ENCODE assay signal across 16 mouse cellular contexts in the genomic region with DNA sequence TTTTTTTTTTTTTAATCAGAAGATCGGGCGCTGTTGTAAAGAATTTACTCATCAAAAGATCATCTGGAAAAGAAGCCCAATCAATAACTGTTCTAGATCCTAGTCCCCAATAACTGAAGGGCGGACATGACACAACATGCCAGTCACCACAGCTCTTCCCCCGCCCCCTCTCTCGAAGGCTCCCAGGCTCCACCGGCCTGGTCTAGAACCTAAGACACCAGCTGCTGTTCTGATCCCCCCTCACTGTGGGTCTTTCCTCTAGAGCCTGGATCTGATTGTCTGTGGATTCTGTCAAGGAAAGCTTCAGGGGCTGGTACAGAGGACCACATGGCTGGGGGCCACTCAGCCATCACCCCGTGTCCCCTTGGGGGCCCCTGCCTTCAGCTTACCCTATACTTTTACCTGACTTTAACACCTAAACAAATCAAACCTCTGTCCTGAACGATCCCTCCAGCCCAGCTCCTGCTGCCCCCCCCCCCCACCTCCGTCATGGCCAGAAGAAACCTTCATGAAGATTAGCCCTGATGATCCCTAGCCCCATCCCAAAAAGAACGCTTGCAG. TPM values are rescaled to one million over a fixed set of nuclear protein-coding genes. Genes with fewer than 3 reads are reported as not detected.
DNase-seq lines count a peak whose midpoint lies in the region; ATAC-seq and TF ChIP-seq lines count a peak whose summit lies in the region.
"Had no signal": no experiment of that assay in that cellular context is flagged by ENCODE, and none has a peak within 500 bp of the region (broad histone marks: within the 10 kb centered on the region; RNA-seq: fewer than 3 reads in every experiment).

No protein-coding gene starts in this region.

- 0 out of 2 replicates have a peak, but pooled peaks cover 6% of the 10 kb centered on the region for H3K4me1 ChIP-seq in forebrain, embryonic 13.5 days
- peaks cover 3% of the 10 kb centered on the region; the same call in 1 of the 2 replicates for H3K4me1 ChIP-seq in forebrain, embryonic 12.5 days
- peaks cover 19% of the 10 kb centered on the region for H3K4me1 ChIP-seq in liver, postnatal 0 days (ENCODE audit: insufficient read depth)
- H3K4me1 ChIP-seq in G1E (ENCODE audit: insufficient read depth, low read depth, low read length), result peaks cover 39% of the 10 kb centered on the region
- H3K4me1 ChIP-seq in liver, embryonic 11.5 days (replicated peaks; ENCODE audit: control insufficient read depth, insufficient read depth, low read length), result peaks cover 30% of the 10 kb centered on the region
- H3K4me1 ChIP-seq in intestine, postnatal 0 days (replicated peaks; ENCODE audit: control insufficient read depth, insufficient read depth, low read length), result no peaks in the 10 kb centered on the region

- no peak overlapping the region for H3K27ac ChIP-seq in forebrain, embryonic 13.5 days
- H3K27ac ChIP-seq in forebrain, embryonic 12.5 days, result no peak overlapping the region
- no peak overlapping the region for H3K27ac ChIP-seq in liver, postnatal 0 days (ENCODE audit: low read depth)
- H3K27ac ChIP-seq in liver, embryonic 11.5 days (ENCODE audit: low read depth, low read length), result peak overlapping the region; percentile 86
- H3K27ac ChIP-seq in intestine, postnatal 0 days (ENCODE audit: low read depth, low read length), result no peak overlapping the region

- WGBS in forebrain, embryonic 13.5 days, result 87% methylated on average over 10 of the region's 10 CpGs
- WGBS in forebrain, embryonic 12.5 days, result 83% methylated on average over 10 of the region's 10 CpGs
- 62% methylated on average over 10 of the region's 10 CpGs for WGBS in liver, postnatal 0 days (ENCODE audit: insufficient replicate concordance)
- 66% methylated on average over 10 of the region's 10 CpGs for WGBS in liver, embryonic 11.5 days
- WGBS in intestine, postnatal 0 days, result 82% methylated on average over 10 of the region's 10 CpGs

- DNase-seq in liver, result peak; percentile 57
- no peak for DNase-seq in liver, postnatal 0 days
- DNase-seq in G1E (ENCODE audit: low spot score), result peak; percentile 71
- DNase-seq in liver, embryonic 11.5 days (ENCODE audit: low spot score), result no peak
- DNase-seq: adrenal gland, postnatal 14 days; B cell, adult 2 months; heart, postnatal 4 days; kidney, postnatal 25 days; lung, postnatal 14 days had no signal

- TF ChIP-seq CTCF in liver, postnatal 0 days (IDR thresholded peaks at IDR 0.05; ENCODE audit: low read depth), result no peak
- TF ChIP-seq CTCF in G1E (IDR thresholded peaks at IDR 0.05; ENCODE audit: low read depth, low read length), result no peak
- no peak for TF ChIP-seq CTCF in intestine, postnatal 0 days (IDR thresholded peaks at IDR 0.05; ENCODE audit: low read depth)

- H3K4me2 ChIP-seq in forebrain, embryonic 13.5 days, result no peak overlapping the region
- H3K4me2 ChIP-seq in forebrain, embryonic 12.5 days, result no peak overlapping the region
- no peak overlapping the region for H3K4me2 ChIP-seq in liver, postnatal 0 days (ENCODE audit: low read depth, low read length)
- H3K4me2 ChIP-seq in liver, embryonic 11.5 days, result peak overlapping the region; percentile 49
- no peak overlapping the region for H3K4me2 ChIP-seq in intestine, postnatal 0 days (replicated peaks; ENCODE audit: low read depth)

- 0 out of 2 replicates have a peak, but pooled peaks have one; percentile 7 for ATAC-seq in forebrain, embryonic 13.5 days
- ATAC-seq in forebrain, embryonic 12.5 days (ENCODE audit: low FRiP score), result no peak
- no peak for ATAC-seq in liver, postnatal 0 days
- ATAC-seq in G1E (ENCODE audit: extremely low read depth, insufficient number of reproducible peaks, low FRiP score, poor library complexity, severe bottlenecking), result peak; percentile 50
- peak; percentile 58 for ATAC-seq in liver, embryonic 11.5 days (replicated peaks; ENCODE audit: low FRiP score)
- ATAC-seq in activated CD4-positive, CD25-positive, alpha-beta regulatory T cell, adult 4 months, result no peak
- no peak for ATAC-seq in intestine, postnatal 0 days

- 0 out of 2 replicates have a peak, but pooled peaks cover 3% of the 10 kb centered on the region for H3K9me3 ChIP-seq in forebrain, embryonic 13.5 days (replicated peaks)
- H3K9me3 ChIP-seq in forebrain, embryonic 12.5 days, result no peaks in the 10 kb centered on the region
- H3K9me3 ChIP-seq in liver, postnatal 0 days (ENCODE audit: low read length), result no peaks in the 10 kb centered on the region
- H3K9me3 ChIP-seq in G1E (replicated peaks), result peaks cover 5% of the 10 kb centered on the region
- no peaks in the 10 kb centered on the region for H3K9me3 ChIP-seq in liver, embryonic 11.5 days (ENCODE audit: control insufficient read depth, low read length)
- H3K9me3 ChIP-seq in intestine, postnatal 0 days (ENCODE audit: control insufficient read depth), result 0 out of 2 replicates have a peak, but pooled peaks cover 4% of the 10 kb centered on the region

- TF ChIP-seq EP300 in liver, postnatal 0 days (IDR thresholded peaks at IDR 0.05; ENCODE audit: low read depth), result no peak; the same call in 1 of the 2 replicates

- no peak overlapping the region for H3K4me3 ChIP-seq in forebrain, embryonic 13.5 days
- H3K4me3 ChIP-seq in forebrain, embryonic 12.5 days (replicated peaks), result no peak overlapping the region
- no peak overlapping the region for H3K4me3 ChIP-seq in liver, postnatal 0 days (ENCODE audit: low read depth, low read length)
- H3K4me3 ChIP-seq in G1E (ENCODE audit: low read depth, low read length), result peak overlapping the region; percentile 58; the same call in 1 of the 2 replicates
- H3K4me3 ChIP-seq in liver, embryonic 11.5 days (ENCODE audit: low read depth, low read length), result no peak overlapping the region
- H3K4me3 ChIP-seq in intestine, postnatal 0 days (ENCODE audit: low read depth, low read length), result no peak overlapping the region

- H3K9ac ChIP-seq in forebrain, embryonic 13.5 days, result no peak overlapping the region
- no peak overlapping the region for H3K9ac ChIP-seq in forebrain, embryonic 12.5 days
- H3K9ac ChIP-seq in liver, postnatal 0 days (replicated peaks), result no peak overlapping the region
- H3K9ac ChIP-seq in liver, embryonic 11.5 days (ENCODE audit: low read depth, low read length), result peak overlapping the region; percentile 46; the same call in 1 of the 2 replicates
- H3K9ac ChIP-seq in intestine, postnatal 0 days (ENCODE audit: low read depth, low read length), result no peak overlapping the region

- no peaks in the 10 kb centered on the region for H3K36me3 ChIP-seq in forebrain, embryonic 13.5 days (ENCODE audit: poor library complexity, severe bottlenecking)
- no peaks in the 10 kb centered on the region for H3K36me3 ChIP-seq in forebrain, embryonic 12.5 days (replicated peaks)
- no peaks in the 10 kb centered on the region for H3K36me3 ChIP-seq in liver, postnatal 0 days (replicated peaks; ENCODE audit: insufficient read depth, low read length)
- no peaks in the 10 kb centered on the region for H3K36me3 ChIP-seq in G1E (replicated peaks)
- no peaks in the 10 kb centered on the region for H3K36me3 ChIP-seq in liver, embryonic 11.5 days (ENCODE audit: control insufficient read depth, insufficient read depth, low read length)
- no peaks in the 10 kb centered on the region for H3K36me3 ChIP-seq in intestine, postnatal 0 days (ENCODE audit: control insufficient read depth, insufficient read depth)

- no peaks in the 10 kb centered on the region for H3K27me3 ChIP-seq in forebrain, embryonic 13.5 days
- no peaks in the 10 kb centered on the region for H3K27me3 ChIP-seq in forebrain, embryonic 12.5 days
- no peaks in the 10 kb centered on the region for H3K27me3 ChIP-seq in liver, postnatal 0 days (ENCODE audit: insufficient read depth, low read length)
- H3K27me3 ChIP-seq in G1E (ENCODE audit: insufficient read depth, low read length), result peaks cover 16% of the 10 kb centered on the region
- H3K27me3 ChIP-seq in liver, embryonic 11.5 days (replicated peaks; ENCODE audit: control insufficient read depth, insufficient read depth, low read length), result no peaks in the 10 kb centered on the region
- H3K27me3 ChIP-seq in intestine, postnatal 0 days (replicated peaks; ENCODE audit: control insufficient read depth, insufficient read depth, low read length), result no peaks in the 10 kb centered on the region

RNA-seq across cellular contexts. Expression of a gene that starts 11.6 kb away (rescaled TPM):
- polyA plus RNA-seq in forebrain, embryonic 13.5 days (2015; fragmentation: Nextera tagmentation; extraction: Ambion mirVana), result not detected in 2 replicates
- not detected in 2 replicates for polyA plus RNA-seq in forebrain, embryonic 12.5 days (2016; fragmentation: Nextera tagmentation; extraction: Ambion mirVana)
- polyA plus RNA-seq in liver, postnatal 0 days (2015; fragmentation: Nextera tagmentation; extraction: Ambion mirVana), result 0.25 and 0.33 TPM in 2 replicates
- total RNA-seq in G1E (2014; fragmentation: Nextera tagmentation), result not detected in 2 replicates
- total RNA-seq in G1E (2017), result not detected in 2 replicates
- not detected in 2 replicates for polyA plus RNA-seq in G1E (2012)
- polyA plus RNA-seq in liver, embryonic 11.5 days (2014; fragmentation: Nextera tagmentation; extraction: Ambion mirVana), result not detected in 2 replicates
- under 1 TPM in 1 of 2 experiments, not detected in 1; 0.97 TPM for polyA plus RNA-seq in activated CD4-positive, CD25-positive, alpha-beta regulatory T cell, adult 4 months (2017; shearing (Covaris generic))
- polyA plus RNA-seq in intestine, postnatal 0 days (2015; fragmentation: Nextera tagmentation; extraction: Ambion mirVana), result 3.2 and 4.4 TPM in 2 replicates
- total RNA-seq: adrenal gland, postnatal 14 days; heart, postnatal 4 days; layer of hippocampus, postnatal 14 days had no signal
- polyA plus RNA-seq: intestine, embryonic 16.5 days; limb, embryonic 11.5 days had no signal

RNA-seq across cellular contexts. Expression of a gene that starts 42.8 kb away (rescaled TPM):
- 1.5 TPM in 2 replicates for polyA plus RNA-seq in forebrain, embryonic 13.5 days (2015; fragmentation: Nextera tagmentation; extraction: Ambion mirVana)
- 2.1 and 2.3 TPM in 2 replicates for polyA plus RNA-seq in forebrain, embryonic 12.5 days (2016; fragmentation: Nextera tagmentation; extraction: Ambion mirVana)
- 4.3 and 4.9 TPM in 2 replicates for polyA plus RNA-seq in liver, postnatal 0 days (2015; fragmentation: Nextera tagmentation; extraction: Ambion mirVana)
- total RNA-seq in G1E (2014; fragmentation: Nextera tagmentation) (0.15 and 0.44 TPM in 2 replicates), G1E (2017) (under 0.01 and 0.12 TPM in 2 replicates)
- polyA plus RNA-seq in G1E (2012), result 0.02 TPM in 2 replicates
- polyA plus RNA-seq in liver, embryonic 11.5 days (2014; fragmentation: Nextera tagmentation; extraction: Ambion mirVana), result 9.2 and 9.9 TPM in 2 replicates
- polyA plus RNA-seq in activated CD4-positive, CD25-positive, alpha-beta regulatory T cell, adult 4 months (2017; shearing (Covaris generic)), result not detected
- 3.9 and 4.0 TPM in 2 replicates for polyA plus RNA-seq in intestine, postnatal 0 days (2015; fragmentation: Nextera tagmentation; extraction: Ambion mirVana)

Comparison
In these comparisons a context has a peak if more than half of its experiments do, and no peak if none do; other contexts are left out.
1. ATAC-seq: peak in forebrain, embryonic 13.5 days (single experiment), G1E (single experiment) and liver, embryonic 11.5 days (single experiment); none in forebrain, embryonic 12.5 days (single experiment), liver, postnatal 0 days (single experiment), activated CD4-positive, CD25-positive, alpha-beta regulatory T cell, adult 4 months (single experiment) and intestine, postnatal 0 days (single experiment).
2. DNase-seq: peak in liver (single experiment) and G1E (single experiment); none in liver, postnatal 0 days (single experiment) and liver, embryonic 11.5 days (single experiment).